Mouse (Mus musculus) embryonic facial prominence, embryonic 10.5 days (tissue): ENCODE measurements around the gene Timm50. TPM values are rescaled to one million over a fixed set of nuclear protein-coding genes. Genes with fewer than 3 reads are reported as not detected.

Source experiments
- DNase-seq: peaks from one replicate; pipeline ENCODE4 v3.0.0-alpha.2; 2017; ENCODE audit warnings: low spot score
- H3K27ac ChIP-seq: fragments of 300-500 bp; sonication (generic); replicated peaks from 2 replicates; pipeline ENCODE4 v1.5.1; 2016; ENCODE audit warnings: mild to moderate bottlenecking
- H3K27me3 ChIP-seq: fragments of 300-500 bp; sonication (generic); replicated peaks from 2 replicates; pipeline ENCODE4 v1.6.1; 2016; ENCODE audit warnings: low read depth, mild to moderate bottlenecking; ENCODE audit not compliant: poor library complexity, severe bottlenecking
- H3K36me3 ChIP-seq: fragments of 300-500 bp; sonication (generic); replicated peaks from 2 replicates; pipeline ENCODE4 v1.6.1; 2016; ENCODE audit warnings: mild to moderate bottlenecking, moderate library complexity
- H3K4me1 ChIP-seq: fragments of 300-500 bp; sonication (generic); 2 replicates; pipeline ENCODE4 v1.6.1; 2016
- H3K4me3 ChIP-seq: fragments of 300-500 bp; sonication (generic); 2 replicates; pipeline ENCODE4 v1.5.1; 2016; ENCODE audit warnings: mild to moderate bottlenecking, moderate library complexity
- H3K9me3 ChIP-seq: fragments of 300-500 bp; sonication (generic); 2 replicates; pipeline ENCODE4 v1.6.1; 2016; ENCODE audit warnings: mild to moderate bottlenecking
- WGBS: fragments of 180-500 bp; shearing (Covaris S2); methylation state at CpG from one replicate; pipeline ENCODE4 v1.1.7; 2016; 5-methylcytosine and 5-hydroxymethylcytosine counted together
- polyA plus RNA-seq: library from polyadenylated mRNA; unstranded; fragments of >200 nt; fragmentation: Nextera tagmentation; extraction: Ambion mirVana; gene quantifications from 2 replicates; pipeline ENCODE4 v1.2.1, GENCODE M21; 2016

Timm50 gene
- polyA plus RNA-seq, 1 experiment from 2014 or later: 215 TPM

GRCm38 (mm10) chr7:28318714-28319113, 6.8 kb upstream of the Timm50 start:
- no peak for DNase-seq
- H3K36me3 ChIP-seq: peaks cover 100% of the 10 kb centered on the region

GRCm38 (mm10) chr7:28318036-28318435, 6.2 kb upstream of the Timm50 start:
- no peak for DNase-seq
- H3K36me3 ChIP-seq: peaks cover 93% of the 10 kb centered on the region
- WGBS: 92% methylated on average over 3 of the region's 3 CpGs

More at GRCm38 (mm10) chr7:28318714-28319113, 6.8 kb upstream of the Timm50 start:
- H3K4me1 ChIP-seq: no peaks in the 10 kb centered on the region
- H3K27ac ChIP-seq: no peak overlapping the region
- H3K27me3 ChIP-seq: no peaks in the 10 kb centered on the region
- no peaks in the 10 kb centered on the region for H3K9me3 ChIP-seq
- no peak overlapping the region for H3K4me3 ChIP-seq
- WGBS: 94% methylated on average over 17 of the region's 17 CpGs

DNA sequence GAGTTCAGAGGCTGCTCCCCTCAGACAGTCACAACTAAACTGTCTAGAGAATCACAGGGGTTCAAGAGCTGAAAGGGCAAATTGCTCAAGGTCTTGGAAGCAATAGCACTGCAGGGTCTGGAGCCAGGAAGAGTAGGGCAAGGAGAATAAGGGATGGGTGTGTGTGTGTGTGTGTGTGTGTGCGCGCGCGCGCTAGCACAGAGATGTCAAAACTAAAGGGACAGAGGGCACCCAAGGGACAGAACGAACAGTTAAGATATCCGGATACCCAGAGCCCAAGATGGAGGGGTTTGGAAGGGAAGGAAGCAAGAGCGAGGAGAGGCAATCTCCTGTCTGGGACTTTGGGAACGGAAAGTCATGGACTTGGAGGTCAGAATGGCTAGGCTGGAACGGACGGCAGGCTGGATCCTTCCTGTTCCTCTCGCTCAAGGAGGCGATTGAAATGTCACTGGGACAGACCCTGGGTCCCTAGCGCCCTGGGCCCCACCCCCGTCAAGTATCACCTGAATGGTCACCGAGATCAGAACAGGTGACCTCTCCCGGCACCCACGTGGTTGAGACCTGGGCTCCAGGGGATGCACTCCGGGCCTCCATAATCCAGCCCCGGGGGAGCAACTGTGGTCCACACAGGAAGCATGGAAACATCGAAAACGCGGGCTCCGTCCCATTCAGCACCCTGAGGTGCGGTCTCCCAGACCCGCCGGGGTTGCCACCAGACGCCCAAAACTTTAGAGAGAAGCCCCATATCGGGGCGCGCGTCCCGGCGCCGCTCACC, 534 bp downstream of the Timm50 start:
- H3K27me3 ChIP-seq: no peaks in the 10 kb centered on the region
- peak overlapping the region; percentile 97 for H3K4me3 ChIP-seq
- H3K36me3 ChIP-seq: peaks cover 69% of the 10 kb centered on the region
- peak overlapping the region; percentile 93 for H3K27ac ChIP-seq
- no peak for DNase-seq
- H3K9me3 ChIP-seq: no peaks in the 10 kb centered on the region
- H3K4me1 ChIP-seq: peaks cover 21% of the 10 kb centered on the region
- 8% methylated on average over 35 of the region's 35 CpGs for WGBS

More at GRCm38 (mm10) chr7:28318036-28318435, 6.2 kb upstream of the Timm50 start:
- Histone ChIP-seq H3K4me3 (no peak overlapping the region), H3K27me3 (no peaks in the 10 kb centered on the region), H3K9me3 (no peaks in the 10 kb centered on the region), H3K27ac (no peak overlapping the region), H3K4me1 (no peaks in the 10 kb centered on the region)

- no peaks in the 10 kb centered on the region for H3K9me3 ChIP-seq
- peaks cover 69% of the 10 kb centered on the region for H3K36me3 ChIP-seq
- WGBS: 65% methylated on average over 9 of the region's 9 CpGs
- no peak overlapping the region for H3K27ac ChIP-seq
- no peaks in the 10 kb centered on the region for H3K27me3 ChIP-seq
- H3K4me1 ChIP-seq: peaks cover 21% of the 10 kb centered on the region
- peak overlapping the region; percentile 97; the same call in 1 of the 2 replicates for H3K4me3 ChIP-seq
- no peak for DNase-seq
Observed at GRCm38 (mm10) chr7:28309737-28310136, 2.1 kb downstream of the Timm50 start.

DNA sequence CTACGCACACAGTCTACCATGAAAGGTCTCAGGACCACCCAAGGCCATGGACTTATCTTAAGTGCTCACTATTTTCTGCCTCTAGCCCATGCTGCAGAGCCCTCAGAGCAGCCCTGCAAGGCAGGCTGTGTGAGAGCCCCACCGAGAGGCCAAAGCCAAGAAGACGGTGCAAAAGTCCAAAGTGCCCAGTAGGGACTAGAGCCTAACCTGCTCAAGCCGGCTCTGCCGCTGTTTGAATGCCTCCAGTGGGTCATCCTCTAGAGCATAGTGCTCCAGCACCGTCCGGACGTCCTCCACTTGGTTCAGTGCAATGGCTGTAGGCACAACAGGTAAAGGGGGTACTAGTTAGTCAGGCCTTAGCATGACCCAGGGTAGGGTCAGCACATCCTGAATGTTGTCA, 5.7 kb downstream of the Timm50 start:
- H3K36me3 ChIP-seq: peaks cover 64% of the 10 kb centered on the region
- no peak overlapping the region for H3K4me3 ChIP-seq
- peaks cover 26% of the 10 kb centered on the region for H3K27me3 ChIP-seq
- peaks cover 39% of the 10 kb centered on the region for H3K4me1 ChIP-seq
- 93% methylated on average over 8 of the region's 8 CpGs for WGBS
- no peak for DNase-seq
- H3K9me3 ChIP-seq: no peaks in the 10 kb centered on the region
- no peak overlapping the region for H3K27ac ChIP-seq

- Histone ChIP-seq H3K4me1 (peaks cover 36% of the 10 kb centered on the region), H3K4me3 (no peak overlapping the region), H3K27ac (no peak overlapping the region), H3K9me3 (no peaks in the 10 kb centered on the region), H3K27me3 (peaks cover 32% of the 10 kb centered on the region), H3K36me3 (peaks cover 63% of the 10 kb centered on the region)
- no peak for DNase-seq
- WGBS: 93% methylated on average over 10 of the region's 10 CpGs
Observed at GRCm38 (mm10) chr7:28305641-28306040, 6.2 kb downstream of the Timm50 start.

GRCm38 (mm10) chr7:28301616-28302433, 10.0 kb downstream of the Timm50 start, which contains the start of gene Dll3:
Gene Dll3, minus strand, starts transcription at chr7:28302238.
- WGBS: 1% methylated on average over 30 of the region's 30 CpGs
- peak; percentile 82 for DNase-seq
- peaks cover 70% of the 10 kb centered on the region for H3K27me3 ChIP-seq
- peaks cover 25% of the 10 kb centered on the region for H3K36me3 ChIP-seq
- H3K27ac ChIP-seq: peak within 1 kb of the TSS; percentile 76
- H3K9me3 ChIP-seq: no peaks in the 10 kb centered on the region
- H3K4me3 ChIP-seq: peak within 1 kb of the TSS; percentile 53
- peaks cover 32% of the 10 kb centered on the region for H3K4me1 ChIP-seq

- WGBS: 10% methylated on average over 43 of the region's 43 CpGs
- no peaks in the 10 kb centered on the region for H3K9me3 ChIP-seq
- H3K27me3 ChIP-seq: peaks cover 98% of the 10 kb centered on the region
- peaks cover 45% of the 10 kb centered on the region for H3K4me1 ChIP-seq
- peak; percentile 65 for DNase-seq
- peaks cover 2% of the 10 kb centered on the region; the same call in 1 of the 2 replicates for H3K36me3 ChIP-seq
- H3K27ac ChIP-seq: no peak overlapping the region; the same call in 1 of the 2 replicates
- peak overlapping the region; percentile 47 for H3K4me3 ChIP-seq
Observed at GRCm38 (mm10) chr7:28298837-28299625, 12.8 kb downstream of the Timm50 start.

DNA sequence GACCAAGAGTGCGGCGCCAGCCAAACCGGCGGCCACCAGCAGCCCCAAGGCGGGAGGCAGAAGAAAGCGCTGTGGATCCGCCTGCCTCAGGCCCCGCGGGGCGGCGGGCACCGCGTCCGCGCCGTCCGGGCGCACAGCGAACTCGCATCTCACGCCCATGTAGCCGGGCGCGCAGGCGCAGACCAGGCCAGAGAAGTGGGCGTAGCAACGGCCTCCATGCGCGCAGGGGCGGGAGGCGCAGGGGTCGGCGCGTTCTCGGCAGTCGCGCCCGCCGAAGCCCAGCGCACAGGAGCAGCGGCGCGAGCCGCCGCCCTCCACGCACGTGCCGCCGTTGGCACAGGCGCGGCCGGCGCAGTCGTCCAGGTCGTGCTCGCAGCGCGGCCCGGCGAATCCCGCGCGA, 17.4 kb downstream of the Timm50 start:
- Histone ChIP-seq H3K27me3 (peaks cover 100% of the 10 kb centered on the region), H3K9me3 (no peaks in the 10 kb centered on the region), H3K27ac (peak overlapping the region; percentile 70), H3K4me1 (peaks cover 35% of the 10 kb centered on the region), H3K36me3 (no peaks in the 10 kb centered on the region; the same call in 1 of the 2 replicates), H3K4me3 (peak overlapping the region; percentile 65)
- DNase-seq: peak; percentile 89
- 2% methylated on average over 63 of the region's 63 CpGs for WGBS

DNA sequence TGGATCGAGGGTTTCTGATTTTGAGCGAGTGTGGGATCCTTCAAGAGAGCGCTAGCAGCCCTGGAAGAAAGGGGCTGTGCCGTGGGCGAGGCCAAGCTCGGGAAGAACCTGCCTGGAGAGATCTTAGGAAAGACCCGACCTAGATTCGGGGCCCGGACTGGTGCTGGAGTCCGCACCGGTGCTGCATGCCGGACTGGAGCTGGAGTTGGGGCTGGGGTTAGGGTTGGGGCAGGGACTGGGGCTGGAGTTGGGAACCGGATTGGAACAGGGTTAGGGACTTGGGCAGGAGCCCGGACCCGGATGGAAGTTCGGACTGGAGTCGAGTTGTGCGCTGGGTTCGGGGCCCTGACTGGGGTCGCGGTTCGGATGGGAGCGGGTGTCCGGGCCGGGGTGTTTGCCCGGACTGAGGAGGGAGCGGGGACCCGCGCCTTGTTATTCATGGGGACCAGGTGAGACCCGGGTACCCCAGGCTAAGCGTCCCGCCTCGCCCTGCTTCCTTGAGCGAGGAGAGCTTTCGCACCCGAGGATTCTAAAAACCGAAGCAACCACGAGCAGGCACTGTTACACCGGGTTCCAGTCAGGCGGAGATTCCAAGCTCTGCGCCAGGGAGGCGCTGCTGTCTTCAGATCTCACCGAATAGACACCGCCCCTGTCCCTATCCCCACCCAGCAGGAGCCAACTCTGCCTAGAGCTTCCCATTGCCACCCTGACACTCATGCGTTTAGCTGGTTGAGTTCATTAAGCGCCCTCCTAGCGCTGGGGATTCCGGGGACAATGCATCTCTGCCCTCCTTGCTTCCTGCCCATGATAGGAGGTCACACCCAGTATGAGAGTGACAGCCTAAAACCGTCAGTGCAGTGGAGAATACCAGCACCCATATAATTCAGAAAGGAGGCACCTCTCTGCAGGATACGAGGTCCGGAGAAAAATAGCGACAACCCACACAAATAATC, 21.0 kb downstream of the Timm50 start, which contains the start of gene Selenov:
TSS of gene Selenov (minus strand) at position 549 of the 953 bp plus-strand sequence.
- Histone ChIP-seq H3K27ac (no peak within 1 kb of the TSS; the same call in 1 of the 2 replicates), H3K4me3 (peak within 1 kb of the TSS; percentile 47), H3K36me3 (no peaks in the 10 kb centered on the region), H3K27me3 (peaks cover 90% of the 10 kb centered on the region), H3K4me1 (peaks cover 34% of the 10 kb centered on the region), H3K9me3 (no peaks in the 10 kb centered on the region)
- under 1% methylated on average over 52 of the region's 52 CpGs for WGBS
- DNase-seq: peak; percentile 55

DNA sequence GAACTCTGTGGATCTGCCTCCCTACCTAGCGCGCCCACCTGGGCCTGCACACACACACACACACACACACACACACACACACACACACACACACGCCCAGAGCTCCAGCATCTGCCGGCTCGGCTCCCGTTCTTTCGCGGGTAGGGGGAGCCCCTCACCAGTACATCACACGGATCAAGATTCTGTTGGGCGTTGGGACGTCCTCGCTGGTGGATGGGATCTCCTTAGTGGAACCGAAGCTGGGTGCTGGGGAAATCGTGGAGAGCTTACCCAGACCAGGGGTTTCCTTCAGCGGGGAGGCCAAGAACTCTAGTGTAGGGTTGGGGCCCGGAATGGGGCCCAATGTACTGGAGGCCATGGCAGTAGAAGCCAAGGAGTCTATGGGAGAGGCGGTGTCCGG, 21.7 kb downstream of the Timm50 start:
- H3K4me1 ChIP-seq: peaks cover 32% of the 10 kb centered on the region
- 1% methylated on average over 18 of the region's 18 CpGs for WGBS
- H3K9me3 ChIP-seq: no peaks in the 10 kb centered on the region
- peak; percentile 54 for DNase-seq
- peak overlapping the region; percentile 47 for H3K4me3 ChIP-seq
- H3K27ac ChIP-seq: no peak overlapping the region; the same call in 1 of the 2 replicates
- H3K36me3 ChIP-seq: no peaks in the 10 kb centered on the region
- peaks cover 83% of the 10 kb centered on the region for H3K27me3 ChIP-seq
